Mouse (Mus musculus): ENCODE results near the gene Acaa1b.

The Acaa1b gene

GRCm38 (mm10) chr9:119156278-119157201, at the start of gene Acaa1b:
TSS of gene Acaa1b (minus strand) at chr9:119157093.
- ATAC-seq (ENCODE audit: insufficient number of reproducible peaks, low FRiP score, low TSS enrichment): peak; percentile 28

- ATAC-seq (ENCODE audit: insufficient number of reproducible peaks, low FRiP score, low TSS enrichment): no peak
Observed at GRCm38 (mm10) chr9:119206666-119207065, 49.8 kb upstream of the Acaa1b start.

- ATAC-seq (ENCODE audit: insufficient number of reproducible peaks, low FRiP score, low TSS enrichment): no peak
Observed at GRCm38 (mm10) chr9:119205756-119206155, 48.9 kb upstream of the Acaa1b start.

GRCm38 (mm10) chr9:119203617-119204016, 46.7 kb upstream of the Acaa1b start:
- ATAC-seq (ENCODE audit: insufficient number of reproducible peaks, low FRiP score, low TSS enrichment): no peak

- no peak for ATAC-seq (ENCODE audit: insufficient number of reproducible peaks, low FRiP score, low TSS enrichment)
Observed at GRCm38 (mm10) chr9:119201653-119202052, 44.8 kb upstream of the Acaa1b start.

GRCm38 (mm10) chr9:119199151-119199861, 42.4 kb upstream of the Acaa1b start:
- ATAC-seq (ENCODE audit: insufficient number of reproducible peaks, low FRiP score, low TSS enrichment): no peak

- no peak for ATAC-seq (ENCODE audit: insufficient number of reproducible peaks, low FRiP score, low TSS enrichment)
Observed at GRCm38 (mm10) chr9:119192202-119192990, 35.5 kb upstream of the Acaa1b start.

- ATAC-seq (ENCODE audit: insufficient number of reproducible peaks, low FRiP score, low TSS enrichment): no peak
Observed at GRCm38 (mm10) chr9:119181241-119181728, 24.4 kb upstream of the Acaa1b start.

- no peak for ATAC-seq (ENCODE audit: insufficient number of reproducible peaks, low FRiP score, low TSS enrichment)
Observed at GRCm38 (mm10) chr9:119179292-119179691, 22.4 kb upstream of the Acaa1b start.

- ATAC-seq (ENCODE audit: insufficient number of reproducible peaks, low FRiP score, low TSS enrichment): no peak
Observed at GRCm38 (mm10) chr9:119167608-119168007, 10.7 kb upstream of the Acaa1b start.

- ATAC-seq (ENCODE audit: insufficient number of reproducible peaks, low FRiP score, low TSS enrichment): no peak
Observed at GRCm38 (mm10) chr9:119165548-119165947, 8.7 kb upstream of the Acaa1b start.

GRCm38 (mm10) chr9:119164743-119165142, 7.8 kb upstream of the Acaa1b start:
- ATAC-seq (ENCODE audit: insufficient number of reproducible peaks, low FRiP score, low TSS enrichment): no peak

GRCm38 (mm10) chr9:119160689-119161088, 3.8 kb upstream of the Acaa1b start:
- no peak for ATAC-seq (ENCODE audit: insufficient number of reproducible peaks, low FRiP score, low TSS enrichment)

GRCm38 (mm10) chr9:119158861-119159260, 2.0 kb upstream of the Acaa1b start, which contains the start of gene Gm47289:
TSS of gene Gm47289 (plus strand) at chr9:119159161.
- no peak for ATAC-seq (ENCODE audit: insufficient number of reproducible peaks, low FRiP score, low TSS enrichment)

GRCm38 (mm10) chr9:119155826-119156225, 1.1 kb downstream of the Acaa1b start:
- no peak for ATAC-seq (ENCODE audit: insufficient number of reproducible peaks, low FRiP score, low TSS enrichment)

GRCm38 (mm10) chr9:119155416-119155815, 1.5 kb downstream of the Acaa1b start:
- no peak for ATAC-seq (ENCODE audit: insufficient number of reproducible peaks, low FRiP score, low TSS enrichment)

- ATAC-seq (ENCODE audit: insufficient number of reproducible peaks, low FRiP score, low TSS enrichment): no peak
Observed at GRCm38 (mm10) chr9:119151751-119152150, 5.1 kb downstream of the Acaa1b start.

GRCm38 (mm10) chr9:119149601-119150000, 7.3 kb downstream of the Acaa1b start:
- ATAC-seq (ENCODE audit: insufficient number of reproducible peaks, low FRiP score, low TSS enrichment): no peak

- no peak for ATAC-seq (ENCODE audit: insufficient number of reproducible peaks, low FRiP score, low TSS enrichment)
Observed at GRCm38 (mm10) chr9:119146098-119146770, 10.7 kb downstream of the Acaa1b start.

GRCm38 (mm10) chr9:119145638-119146037, 11.3 kb downstream of the Acaa1b start:
- ATAC-seq (ENCODE audit: insufficient number of reproducible peaks, low FRiP score, low TSS enrichment): no peak

Data from cerebellum, adult (tissue).